Mouse (Mus musculus) cerebellum, adult 2 months (tissue): ENCODE data around the gene Syn2. TPM values are rescaled to one million over a fixed set of nuclear protein-coding genes. Genes with fewer than 3 reads are reported as not detected.
A peak's percentile ranks its signal among the peaks of the same experiment; 100 is the strongest.

Experiments
- DNase-seq, 2 experiments: peaks; one replicate each; pipeline ENCODE4 v3.0.0; 2021
- H3K27ac ChIP-seq: fragments of 200-500 bp; 2 replicates; pipeline ENCODE4 v1.5.1; 2012; ENCODE audit warnings: low read length, control low read depth, inconsistent platforms; ENCODE audit not compliant: insufficient read depth
- H3K27me3 ChIP-seq: fragments of 200-500 bp; 2 replicates; pipeline ENCODE4 v1.6.1; 2012; ENCODE audit warnings: inconsistent platforms, mild to moderate bottlenecking, low read length, moderate library complexity; ENCODE audit not compliant: control insufficient read depth, insufficient read depth
- H3K4me1 ChIP-seq: fragments of 200-500 bp; 2 replicates; pipeline ENCODE4 v1.6.1; 2011; ENCODE audit warnings: low read length; ENCODE audit not compliant: control insufficient read depth, insufficient read depth
- H3K4me3 ChIP-seq: fragments of 200-500 bp; replicated peaks from 2 replicates; pipeline ENCODE3; 2011; ENCODE audit warnings: mild to moderate bottlenecking, low read depth, low read length, control low read depth; ENCODE audit not compliant: insufficient read depth
- CTCF ChIP-seq: fragments of 200-500 bp; IDR thresholded peaks from 2 replicates; pipeline ENCODE4 v1.5.1; 2011; ENCODE audit warnings: low read depth, mild to moderate bottlenecking, control low read depth, low read length, moderate library complexity, borderline replicate concordance; ENCODE audit not compliant: insufficient read depth
- POLR2A ChIP-seq: fragments of 200-500 bp; IDR thresholded peaks from 2 replicates; pipeline ENCODE4 v1.6.1; 2011; ENCODE audit warnings: low read length, control low read depth, borderline replicate concordance; ENCODE audit not compliant: insufficient read depth
- WGBS: fragments of 180-500 bp; shearing (Covaris S2); methylation state at CpG from one replicate; pipeline ENCODE4 v1.1.7; 2018; 5-methylcytosine and 5-hydroxymethylcytosine counted together
- polyA plus RNA-seq: library from polyadenylated mRNA; depleted of rRNA; stranded (reverse); fragments of >200 nt; gene quantifications from 2 replicates; pipeline ENCODE4 v1.2.3, GENCODE M21; 2012

Syn2 gene
- polyA plus RNA-seq, 1 experiment = 272 TPM

- Histone ChIP-seq H3K27ac (peak overlapping the region; percentile 18; the same call in 1 of the 2 replicates), H3K4me1 (peaks cover 8% of the 10 kb centered on the region; the same call in 1 of the 2 replicates), H3K27me3 (no peaks in the 10 kb centered on the region), H3K4me3 (peak overlapping the region; percentile 2)
- DNase-seq = no peak
- WGBS = 38% methylated on average over 13 of the region's 13 CpGs
- 0 out of 2 replicates have a peak, but pooled peaks have one; percentile 24 for TF ChIP-seq POLR2A
- TF ChIP-seq CTCF = no peak
Observed at GRCm38 (mm10) chr6:115251531-115251985, 116.9 kb downstream of the Syn2 start.

- TF ChIP-seq CTCF (no peak), POLR2A (no peak)
- 42% methylated on average over 9 of the region's 10 CpGs for WGBS
- peak in 1 of 2 experiments; percentile 61 for DNase-seq
- H3K27ac ChIP-seq = peak within 1 kb of the TSS; percentile 31; the same call in 1 of the 2 replicates
- H3K27me3 ChIP-seq = no peaks in the 10 kb centered on the region
- H3K4me3 ChIP-seq = peak within 1 kb of the TSS; percentile 2
- peaks cover 9% of the 10 kb centered on the region; the same call in 1 of the 2 replicates for H3K4me1 ChIP-seq
Observed at GRCm38 (mm10) chr6:115252099-115252873, 117.6 kb downstream of the Syn2 start, which contains the start of gene Timp4. TSS of gene Timp4 (minus strand) at chr6:115252205.

GRCm38 (mm10) chr6:115255171-115255570 is 120.5 kb downstream of the Syn2 start:
- no peak for TF ChIP-seq CTCF
- no peak for TF ChIP-seq POLR2A
- 88% methylated on average over 3 of the region's 3 CpGs for WGBS
- Histone ChIP-seq H3K4me3 (no peak overlapping the region), H3K27me3 (no peaks in the 10 kb centered on the region), H3K27ac (no peak overlapping the region), H3K4me1 (peaks cover 11% of the 10 kb centered on the region; the same call in 1 of the 2 replicates)
- DNase-seq = no peak

- Histone ChIP-seq H3K4me3 (no peak overlapping the region), H3K27ac (no peak overlapping the region), H3K4me1 (peaks cover 3% of the 10 kb centered on the region; the same call in 1 of the 2 replicates), H3K27me3 (no peaks in the 10 kb centered on the region)
- DNase-seq = peak; percentile 57 to 73
- TF ChIP-seq CTCF (no peak), POLR2A (no peak)
- 23% methylated on average over 3 of the region's 3 CpGs for WGBS
Observed at GRCm38 (mm10) chr6:115260507-115260906, 125.8 kb downstream of the Syn2 start.

- Histone ChIP-seq H3K27ac (no peak overlapping the region), H3K4me1 (peaks cover 9% of the 10 kb centered on the region; the same call in 1 of the 2 replicates), H3K4me3 (no peak overlapping the region), H3K27me3 (no peaks in the 10 kb centered on the region)
- no peak for TF ChIP-seq CTCF
- DNase-seq = no peak
- WGBS = 87% methylated on average over 5 of the region's 5 CpGs
Observed at GRCm38 (mm10) chr6:115266791-115267190, 132.1 kb downstream of the Syn2 start.

- no peak overlapping the region for H3K4me3 ChIP-seq
- DNase-seq = peak; percentile 83 to 89
- 6% methylated on average over 2 of the region's 2 CpGs for WGBS
- no peak overlapping the region for H3K27ac ChIP-seq
- no peak for TF ChIP-seq POLR2A
- peak; percentile 98 for TF ChIP-seq CTCF
- H3K27me3 ChIP-seq = no peaks in the 10 kb centered on the region
- H3K4me1 ChIP-seq = peaks cover 15% of the 10 kb centered on the region; the same call in 1 of the 2 replicates
Observed at GRCm38 (mm10) chr6:115267916-115268315, 133.2 kb downstream of the Syn2 start.

- 89% methylated on average over 10 of the region's 10 CpGs for WGBS
- TF ChIP-seq POLR2A (no peak), CTCF (no peak)
- Histone ChIP-seq H3K27me3 (no peaks in the 10 kb centered on the region), H3K4me1 (peaks cover 15% of the 10 kb centered on the region; the same call in 1 of the 2 replicates), H3K27ac (no peak overlapping the region), H3K4me3 (no peak overlapping the region)
- DNase-seq = no peak
Observed at GRCm38 (mm10) chr6:115268551-115269385, 134.1 kb downstream of the Syn2 start.
